Mouse (Mus musculus): ENCODE measurements around the gene Obscn. TPM values are rescaled to one million over a fixed set of nuclear protein-coding genes. Genes with fewer than 3 reads are reported as not detected.
A peak's percentile ranks its signal among the peaks of the same experiment; 100 is the strongest.

Obscn gene
- polyA plus RNA-seq (2012; rRNA removed), result 0.15 and 6.2 TPM in 2 replicates

DNA sequence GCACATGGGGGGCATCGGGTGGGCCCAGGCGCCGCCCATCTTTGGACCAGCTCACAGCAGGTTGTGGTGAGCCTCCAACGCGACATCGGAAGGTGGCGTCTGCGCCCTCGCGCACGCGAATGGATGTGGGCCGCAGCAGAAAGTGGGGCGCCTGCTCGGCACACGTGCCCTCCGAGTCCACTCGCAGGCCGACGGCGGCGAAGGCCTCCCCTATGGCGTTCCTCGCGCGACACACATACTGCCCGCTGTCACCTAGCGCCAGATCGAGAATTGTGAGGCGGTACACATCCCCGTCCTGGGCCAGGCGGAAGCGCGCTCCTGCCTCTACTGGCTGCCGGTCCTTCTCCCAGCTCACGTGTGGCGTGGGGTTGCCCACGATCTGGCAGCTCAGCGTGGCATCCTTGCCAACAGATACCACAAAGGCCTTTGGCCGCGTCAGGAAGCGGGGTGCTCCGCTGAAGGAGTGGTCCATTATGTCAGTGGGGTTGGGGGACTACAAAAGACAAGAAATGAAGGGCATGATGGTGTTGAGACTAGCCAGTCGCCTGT is at the start of gene Obscn:
Gene Obscn, minus strand, starts transcription at position 499 of the 549 bp plus-strand sequence.
- Histone ChIP-seq H3K4me3 (ENCODE audit: insufficient read depth, low read depth, low read length) (no peak within 1 kb of the TSS), H3K27me3 (replicated peaks; ENCODE audit: control insufficient read depth, insufficient read depth, low read length) (no peaks in the 10 kb centered on the region; the same call in 1 of the 2 replicates)

DNA sequence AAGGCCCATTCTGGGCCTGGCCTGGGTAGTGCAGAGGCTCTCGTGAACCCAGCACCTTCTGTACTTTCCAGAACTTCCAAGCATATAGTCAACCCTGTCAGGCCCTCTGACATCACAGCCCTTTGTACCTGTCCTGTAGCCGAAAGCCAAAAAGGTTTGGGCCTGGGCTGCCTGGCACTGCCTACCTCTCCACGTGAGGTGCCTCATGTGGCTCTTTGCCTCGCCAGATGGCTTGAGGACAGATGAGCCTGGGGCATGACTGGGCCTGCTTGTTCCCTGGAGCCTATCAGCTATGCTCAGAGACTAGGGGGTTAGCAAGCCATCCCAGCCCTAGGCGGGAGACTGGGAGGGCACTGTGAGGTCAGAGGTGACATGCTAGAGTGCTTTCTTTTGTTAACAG is 49.3 kb upstream of the Obscn start:
- Histone ChIP-seq H3K27ac (ENCODE audit: insufficient read depth, low read depth, low read length) (no peak overlapping the region), H3K4me3 (ENCODE audit: insufficient read depth, low read depth, low read length) (no peak overlapping the region), H3K4me1 (ENCODE audit: control insufficient read depth, insufficient read depth, low read length) (peaks cover 5% of the 10 kb centered on the region; the same call in 1 of the 2 replicates), H3K27me3 (replicated peaks; ENCODE audit: control insufficient read depth, insufficient read depth, low read length) (no peaks in the 10 kb centered on the region), H3K36me3 (ENCODE audit: control insufficient read depth, insufficient read depth, low read length) (no peaks in the 10 kb centered on the region)
- DNase-seq, result no peak
- no peak for TF ChIP-seq POLR2A (IDR thresholded peaks at IDR 0.05; ENCODE audit: low read depth, low read length)
- TF ChIP-seq CTCF (conservative IDR thresholded peaks at IDR 0.05; ENCODE audit: insufficient read depth, insufficient read length, low read depth, low read length), result no peak
- WGBS, result 90% methylated on average over 5 of the region's 5 CpGs

More for the DNA sequence above, at the start of gene Obscn:
- H3K4me1 ChIP-seq (ENCODE audit: control insufficient read depth, insufficient read depth, low read length), result no peaks in the 10 kb centered on the region
- DNase-seq, result no peak
- TF ChIP-seq POLR2A (IDR thresholded peaks at IDR 0.05; ENCODE audit: low read depth, low read length) (no peak), CTCF (conservative IDR thresholded peaks at IDR 0.05; ENCODE audit: insufficient read depth, insufficient read length, low read depth, low read length) (no peak)
- H3K27ac ChIP-seq (ENCODE audit: insufficient read depth, low read depth, low read length), result no peak within 1 kb of the TSS
- no peaks in the 10 kb centered on the region for H3K36me3 ChIP-seq (ENCODE audit: control insufficient read depth, insufficient read depth, low read length)
- 15% methylated on average over 44 of the region's 44 CpGs for WGBS

DNA sequence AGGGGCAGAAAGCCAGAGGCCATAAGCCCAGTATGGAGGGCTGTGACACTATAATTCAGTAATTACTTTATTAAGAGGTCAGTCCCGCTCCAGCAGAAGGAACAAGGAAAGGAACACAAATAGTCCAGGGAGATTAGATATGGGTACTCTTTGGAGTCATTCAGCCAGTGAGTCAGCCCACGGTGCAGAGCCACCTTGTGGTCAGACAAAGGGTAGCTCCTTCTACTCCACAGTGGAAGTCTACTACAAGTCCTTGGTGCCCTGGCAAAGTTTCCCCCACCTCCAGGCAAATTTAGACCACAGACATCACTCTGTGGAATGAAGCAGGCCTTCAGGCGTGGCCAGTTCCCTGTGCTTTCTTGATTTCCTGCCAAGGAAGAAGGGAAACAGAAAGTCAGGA is 47.6 kb upstream of the Obscn start:
- TF ChIP-seq POLR2A (IDR thresholded peaks at IDR 0.05; ENCODE audit: low read depth, low read length), result no peak
- peak; percentile 85 for TF ChIP-seq CTCF (conservative IDR thresholded peaks at IDR 0.05; ENCODE audit: insufficient read depth, insufficient read length, low read depth, low read length)
- Histone ChIP-seq H3K36me3 (ENCODE audit: control insufficient read depth, insufficient read depth, low read length) (no peaks in the 10 kb centered on the region), H3K27me3 (replicated peaks; ENCODE audit: control insufficient read depth, insufficient read depth, low read length) (no peaks in the 10 kb centered on the region), H3K4me1 (ENCODE audit: control insufficient read depth, insufficient read depth, low read length) (peaks cover 5% of the 10 kb centered on the region; the same call in 1 of the 2 replicates), H3K27ac (ENCODE audit: insufficient read depth, low read depth, low read length) (peak overlapping the region; percentile 37), H3K4me3 (ENCODE audit: insufficient read depth, low read depth, low read length) (no peak overlapping the region)
- DNase-seq, result peak; percentile 69
- WGBS, result 18% methylated on average over 3 of the region's 3 CpGs

DNA sequence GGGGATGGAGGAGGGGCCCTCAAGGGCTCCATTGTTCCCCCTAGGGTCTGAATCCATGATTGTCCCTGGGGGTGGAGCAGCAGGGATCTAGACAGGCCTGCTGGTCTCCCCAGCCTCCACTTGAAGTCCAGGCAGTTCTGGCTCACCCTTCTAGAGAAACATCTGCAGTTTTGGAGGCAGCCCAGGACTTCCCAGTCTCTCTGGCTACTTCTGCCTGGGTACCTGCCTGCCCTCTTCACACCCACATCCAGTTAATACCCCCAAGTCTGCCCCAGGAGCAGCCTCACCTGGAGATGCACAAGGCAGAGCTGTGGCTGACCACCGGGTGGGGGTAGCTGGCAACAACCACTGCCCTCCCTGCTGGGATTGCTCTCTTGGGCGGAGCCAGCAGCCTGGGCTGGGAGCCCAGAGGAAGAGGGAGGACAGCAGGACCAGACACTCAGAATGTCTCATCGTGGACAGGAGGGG is 46.7 kb upstream of the Obscn start, which contains the start of gene Gjc2:
Gene Gjc2, minus strand, starts transcription at position 350 of the 468 bp plus-strand sequence.
- DNase-seq, result peak; percentile 59
- H3K4me1 ChIP-seq (ENCODE audit: control insufficient read depth, insufficient read depth, low read length), result peaks cover 5% of the 10 kb centered on the region; the same call in 1 of the 2 replicates
- 22% methylated on average over 3 of the region's 3 CpGs for WGBS
- TF ChIP-seq CTCF (conservative IDR thresholded peaks at IDR 0.05; ENCODE audit: insufficient read depth, insufficient read length, low read depth, low read length) (no peak), POLR2A (IDR thresholded peaks at IDR 0.05; ENCODE audit: low read depth, low read length) (no peak)
- no peaks in the 10 kb centered on the region for H3K27me3 ChIP-seq (replicated peaks; ENCODE audit: control insufficient read depth, insufficient read depth, low read length)
- 0 out of 2 replicates have a peak within 1 kb of the TSS, but pooled peaks have one; percentile 5 for H3K4me3 ChIP-seq (ENCODE audit: insufficient read depth, low read depth, low read length)
- H3K27ac ChIP-seq (ENCODE audit: insufficient read depth, low read depth, low read length), result peak within 1 kb of the TSS; percentile 51
- no peaks in the 10 kb centered on the region for H3K36me3 ChIP-seq (ENCODE audit: control insufficient read depth, insufficient read depth, low read length)

DNA sequence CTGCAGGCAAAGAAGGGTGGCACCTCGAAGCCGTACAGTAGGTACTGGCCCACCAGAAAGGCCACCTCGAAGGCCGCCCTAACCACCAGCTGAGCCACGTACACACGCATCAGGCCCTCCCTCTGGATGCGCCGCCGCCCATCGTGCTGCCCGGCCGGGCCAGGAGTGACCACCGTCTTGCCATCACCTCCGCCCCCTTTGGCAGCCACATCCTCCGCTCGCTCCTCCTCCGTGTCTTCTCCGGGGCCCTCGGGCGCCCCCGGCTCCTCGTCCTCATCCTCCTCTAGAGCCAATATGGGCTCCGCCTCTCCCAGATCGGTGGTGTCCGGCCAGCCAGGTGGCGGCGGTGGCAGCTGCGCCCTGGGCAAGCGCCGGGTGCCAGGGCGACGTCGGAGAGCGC is 40.7 kb upstream of the Obscn start:
- no peak overlapping the region for H3K4me3 ChIP-seq (ENCODE audit: insufficient read depth, low read depth, low read length)
- no peaks in the 10 kb centered on the region; the same call in 1 of the 2 replicates for H3K27me3 ChIP-seq (replicated peaks; ENCODE audit: control insufficient read depth, insufficient read depth, low read length)
- 14% methylated on average over 34 of the region's 34 CpGs for WGBS
- H3K4me1 ChIP-seq (ENCODE audit: control insufficient read depth, insufficient read depth, low read length), result no peaks in the 10 kb centered on the region
- H3K36me3 ChIP-seq (ENCODE audit: control insufficient read depth, insufficient read depth, low read length), result no peaks in the 10 kb centered on the region
- TF ChIP-seq POLR2A (IDR thresholded peaks at IDR 0.05; ENCODE audit: low read depth, low read length) (no peak), CTCF (conservative IDR thresholded peaks at IDR 0.05; ENCODE audit: insufficient read depth, insufficient read length, low read depth, low read length) (no peak)
- H3K27ac ChIP-seq (ENCODE audit: insufficient read depth, low read depth, low read length), result no peak overlapping the region
- no peak for DNase-seq

DNA sequence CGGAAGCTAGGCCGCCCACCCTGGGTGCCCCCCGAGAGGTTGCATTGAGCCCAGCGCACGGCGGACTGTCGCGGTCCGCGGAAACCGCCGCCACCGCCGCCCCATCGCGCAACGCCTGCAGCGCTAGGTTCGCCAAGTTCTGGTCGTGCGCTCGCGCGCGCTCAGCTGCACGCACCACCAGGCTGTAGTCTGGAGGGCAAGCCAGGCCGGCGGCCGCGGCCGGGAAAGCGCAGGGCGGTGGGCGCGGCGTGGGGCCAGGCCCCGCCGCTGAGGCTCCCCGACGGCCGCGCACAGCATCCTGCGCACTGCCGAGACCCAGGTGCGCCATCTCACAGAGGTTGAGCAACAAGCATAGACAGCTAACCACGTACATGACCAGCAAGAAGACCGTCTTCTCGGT is 40.3 kb upstream of the Obscn start:
- Histone ChIP-seq H3K4me3 (ENCODE audit: insufficient read depth, low read depth, low read length) (no peak overlapping the region), H3K27me3 (replicated peaks; ENCODE audit: control insufficient read depth, insufficient read depth, low read length) (no peaks in the 10 kb centered on the region; the same call in 1 of the 2 replicates), H3K36me3 (ENCODE audit: control insufficient read depth, insufficient read depth, low read length) (no peaks in the 10 kb centered on the region), H3K4me1 (ENCODE audit: control insufficient read depth, insufficient read depth, low read length) (no peaks in the 10 kb centered on the region), H3K27ac (ENCODE audit: insufficient read depth, low read depth, low read length) (no peak overlapping the region)
- 6% methylated on average over 48 of the region's 48 CpGs for WGBS
- no peak for TF ChIP-seq CTCF (conservative IDR thresholded peaks at IDR 0.05; ENCODE audit: insufficient read depth, insufficient read length, low read depth, low read length)
- TF ChIP-seq POLR2A (IDR thresholded peaks at IDR 0.05; ENCODE audit: low read depth, low read length), result no peak
- no peak for DNase-seq

DNA sequence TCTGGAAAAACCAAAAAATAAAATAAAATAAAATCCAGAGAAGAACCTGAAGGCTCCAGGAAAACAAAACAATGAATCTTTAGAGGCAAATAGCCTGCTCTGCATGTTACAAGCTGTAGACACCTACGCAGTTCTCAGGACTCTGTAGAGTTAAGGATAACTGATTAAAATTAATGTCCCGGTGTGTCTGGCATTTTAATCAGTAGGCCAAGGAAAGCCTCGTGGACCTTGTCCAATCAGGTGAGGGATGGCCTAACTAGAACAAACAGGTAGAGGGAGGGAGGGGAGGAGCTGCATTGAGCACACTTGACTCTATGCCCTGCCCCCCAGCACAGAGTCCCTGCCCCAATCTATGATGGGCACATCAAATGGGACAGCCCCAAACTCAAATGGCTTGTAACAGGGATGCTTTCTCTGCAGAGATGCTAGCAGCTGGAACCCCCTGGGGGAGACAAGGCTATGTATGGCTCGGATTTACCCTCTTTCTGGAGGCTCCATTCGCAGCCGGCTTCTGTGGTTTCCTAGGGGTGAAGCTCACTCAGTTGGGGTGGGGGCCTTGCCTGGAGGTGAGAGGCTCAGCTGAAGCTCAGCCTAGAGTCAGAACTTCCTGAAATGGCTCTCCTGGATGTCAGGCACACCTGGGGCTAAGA is 38.1 kb upstream of the Obscn start:
- 57% methylated on average over 6 of the region's 6 CpGs for WGBS
- Histone ChIP-seq H3K27ac (ENCODE audit: insufficient read depth, low read depth, low read length) (no peak overlapping the region), H3K27me3 (replicated peaks; ENCODE audit: control insufficient read depth, insufficient read depth, low read length) (no peaks in the 10 kb centered on the region; the same call in 1 of the 2 replicates), H3K4me3 (ENCODE audit: insufficient read depth, low read depth, low read length) (no peak overlapping the region), H3K4me1 (ENCODE audit: control insufficient read depth, insufficient read depth, low read length) (no peaks in the 10 kb centered on the region), H3K36me3 (ENCODE audit: control insufficient read depth, insufficient read depth, low read length) (no peaks in the 10 kb centered on the region)
- TF ChIP-seq CTCF (conservative IDR thresholded peaks at IDR 0.05; ENCODE audit: insufficient read depth, insufficient read length, low read depth, low read length) (no peak), POLR2A (IDR thresholded peaks at IDR 0.05; ENCODE audit: low read depth, low read length) (no peak)
- DNase-seq, result peak; percentile 33
